Comparison of ENCODE assay signal across 10 mouse cellular contexts in the genomic region with DNA sequence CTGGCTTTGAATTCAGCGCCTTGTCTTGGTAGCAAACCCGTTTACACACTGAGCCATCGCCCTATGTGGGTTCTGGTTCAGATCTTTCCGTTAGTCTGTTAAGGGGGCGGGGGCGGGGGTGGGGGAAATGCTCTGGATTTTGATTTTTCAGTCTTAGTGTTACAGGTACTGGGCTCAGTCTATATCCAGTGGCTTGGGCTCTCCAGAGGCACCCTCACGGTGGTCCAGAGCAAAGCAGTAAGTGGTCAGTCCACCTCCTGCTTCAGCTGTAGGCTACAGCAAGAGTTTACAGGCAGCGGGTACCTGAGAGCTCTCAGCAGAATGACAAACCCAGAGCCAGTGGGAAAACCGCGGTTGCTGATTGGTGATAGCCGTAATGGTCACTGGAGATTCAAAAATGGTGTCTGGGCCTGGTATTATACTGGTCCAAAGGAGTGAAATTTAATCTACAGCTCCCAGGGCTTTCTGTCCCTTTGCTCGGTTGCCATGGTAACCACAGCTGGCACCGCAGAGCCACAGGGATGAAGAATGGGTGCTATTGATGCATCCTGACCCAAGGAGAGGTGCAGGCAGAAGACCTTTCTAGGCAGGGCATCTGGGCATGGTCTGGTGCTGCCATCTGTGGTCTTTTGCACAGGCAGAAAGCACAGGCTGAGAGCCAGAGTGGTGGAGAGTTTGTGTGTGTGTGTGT. TPM values are rescaled to one million over a fixed set of nuclear protein-coding genes. Genes with fewer than 3 reads are reported as not detected.
DNase-seq lines count a peak whose midpoint lies in the region; ATAC-seq lines count a peak whose summit lies in the region.
"Had no signal": no experiment of that assay in that cellular context is flagged by ENCODE, and none has a peak within 500 bp of the region (broad histone marks: within the 10 kb centered on the region; RNA-seq: fewer than 3 reads in every experiment).

No protein-coding gene starts in this region.

- H3K9ac ChIP-seq in neural tube, embryonic 11.5 days (ENCODE audit: low read length): no peak overlapping the region
- H3K9ac ChIP-seq in neural tube, embryonic 12.5 days: no peak overlapping the region
- H3K9ac ChIP-seq in heart, embryonic 12.5 days: no peak overlapping the region
- H3K9ac ChIP-seq: lung, embryonic 14.5 days had no signal

- no peaks in the 10 kb centered on the region for H3K27me3 ChIP-seq in neural tube, embryonic 11.5 days (ENCODE audit: control insufficient read depth, insufficient read depth, low read length)
- H3K27me3 ChIP-seq in forebrain, embryonic 10.5 days (ENCODE audit: poor library complexity, severe bottlenecking): peaks cover 31% of the 10 kb centered on the region
- H3K27me3 ChIP-seq in neural tube, embryonic 12.5 days (replicated peaks): no peaks in the 10 kb centered on the region; the same call in 1 of the 2 replicates
- H3K27me3 ChIP-seq in heart, embryonic 12.5 days (replicated peaks): peaks cover 18% of the 10 kb centered on the region

- H3K4me1 ChIP-seq in neural tube, embryonic 11.5 days (ENCODE audit: control insufficient read depth, insufficient read depth, low read length): peaks cover 20% of the 10 kb centered on the region
- H3K4me1 ChIP-seq in forebrain, embryonic 10.5 days: peaks cover 46% of the 10 kb centered on the region
- H3K4me1 ChIP-seq in neural tube, embryonic 12.5 days: peaks cover 37% of the 10 kb centered on the region
- peaks cover 27% of the 10 kb centered on the region for H3K4me1 ChIP-seq in heart, embryonic 12.5 days (replicated peaks)

- no peaks in the 10 kb centered on the region for H3K9me3 ChIP-seq in neural tube, embryonic 11.5 days (ENCODE audit: control insufficient read depth, low read length)
- H3K9me3 ChIP-seq in forebrain, embryonic 10.5 days: no peaks in the 10 kb centered on the region
- no peaks in the 10 kb centered on the region for H3K9me3 ChIP-seq in neural tube, embryonic 12.5 days
- no peaks in the 10 kb centered on the region for H3K9me3 ChIP-seq in heart, embryonic 12.5 days (replicated peaks)

- H3K27ac ChIP-seq in neural tube, embryonic 11.5 days (ENCODE audit: low read depth, low read length): peak overlapping the region; percentile 31; the same call in 1 of the 2 replicates
- H3K27ac ChIP-seq in forebrain, embryonic 10.5 days: peak overlapping the region; percentile 59
- peak overlapping the region; percentile 26; the same call in 1 of the 2 replicates for H3K27ac ChIP-seq in neural tube, embryonic 12.5 days
- no peak overlapping the region for H3K27ac ChIP-seq in heart, embryonic 12.5 days (ENCODE audit: poor library complexity, severe bottlenecking)

- ATAC-seq in neural tube, embryonic 11.5 days (ENCODE audit: insufficient read depth, low FRiP score, low TSS enrichment): peak; percentile 61; the same call in 1 of the 2 replicates
- peak; percentile 75 for ATAC-seq in neural tube, embryonic 12.5 days (ENCODE audit: low FRiP score, low read depth)
- ATAC-seq in CD4-positive, CD25-positive, alpha-beta regulatory T cell, adult 4 months: no peak
- ATAC-seq in heart, embryonic 12.5 days (ENCODE audit: insufficient number of reproducible peaks, low FRiP score): no peak

- 65% methylated on average over 13 of the region's 13 CpGs for WGBS in neural tube, embryonic 11.5 days
- 64% methylated on average over 13 of the region's 13 CpGs for WGBS in forebrain, embryonic 10.5 days
- 59% methylated on average over 13 of the region's 13 CpGs for WGBS in neural tube, embryonic 12.5 days
- 67% methylated on average over 13 of the region's 13 CpGs for WGBS in heart, embryonic 12.5 days

- no peaks in the 10 kb centered on the region for H3K36me3 ChIP-seq in neural tube, embryonic 11.5 days (ENCODE audit: control insufficient read depth, insufficient read depth, low read length)
- no peaks in the 10 kb centered on the region for H3K36me3 ChIP-seq in forebrain, embryonic 10.5 days (replicated peaks)
- H3K36me3 ChIP-seq in neural tube, embryonic 12.5 days: peaks cover 3% of the 10 kb centered on the region; the same call in 1 of the 2 replicates
- H3K36me3 ChIP-seq in heart, embryonic 12.5 days: no peaks in the 10 kb centered on the region

- H3K4me2 ChIP-seq in neural tube, embryonic 11.5 days (ENCODE audit: low read depth): no peak overlapping the region
- H3K4me2 ChIP-seq in neural tube, embryonic 12.5 days (replicated peaks): peak overlapping the region; percentile 33
- no peak overlapping the region for H3K4me2 ChIP-seq in heart, embryonic 12.5 days
- H3K4me2 ChIP-seq: lung, embryonic 14.5 days had no signal

- H3K4me3 ChIP-seq in neural tube, embryonic 11.5 days (ENCODE audit: low read depth, low read length): no peak overlapping the region
- H3K4me3 ChIP-seq in forebrain, embryonic 10.5 days: peak overlapping the region; percentile 13; the same call in 1 of the 2 replicates
- H3K4me3 ChIP-seq in neural tube, embryonic 12.5 days: no peak overlapping the region
- H3K4me3 ChIP-seq in heart, embryonic 12.5 days: no peak overlapping the region

- peak; percentile 67 for DNase-seq in neural tube, embryonic 11.5 days (ENCODE audit: low spot score)
- no peak for DNase-seq in neural tube, embryonic 10.5 days (ENCODE audit: extremely low spot score, low spot score)
- peak; percentile 42 for DNase-seq in forebrain, embryonic 10.5 days (ENCODE audit: extremely low spot score, low spot score)
- peak; percentile 39 for DNase-seq in layer of hippocampus, adult 11-12 months (ENCODE audit: low spot score)
- no peak for DNase-seq in urinary bladder, adult 2 months (ENCODE audit: low spot score)
- DNase-seq: kidney, postnatal 10 days; lung, embryonic 14.5 days had no signal

RNA-seq across cellular contexts. Expression of a gene that starts 17.5 kb away (rescaled TPM):
- 6.9 and 7.5 TPM in 2 replicates for polyA plus RNA-seq in neural tube, embryonic 11.5 days (2014; fragmentation: Nextera tagmentation; extraction: Ambion mirVana)
- polyA plus RNA-seq in forebrain, embryonic 10.5 days (2016; fragmentation: Nextera tagmentation; extraction: Ambion mirVana): 4.7 and 5.2 TPM in 2 replicates
- polyA plus RNA-seq in neural tube, embryonic 12.5 days (2016; fragmentation: Nextera tagmentation; extraction: Ambion mirVana): 10.4 and 11.4 TPM in 2 replicates
- polyA plus RNA-seq in urinary bladder, adult 2 months (2012; rRNA removed): 11.7 and 11.8 TPM in 2 replicates
- not detected for polyA plus RNA-seq in CD4-positive, CD25-positive, alpha-beta regulatory T cell, adult 4 months (2017; shearing (Covaris generic))
- 2.9 and 3.4 TPM in 2 replicates for polyA plus RNA-seq in heart, embryonic 12.5 days (2016; fragmentation: Nextera tagmentation; extraction: Ambion mirVana)

RNA-seq across cellular contexts. Expression of a gene that starts 23.8 kb away (rescaled TPM):
- 6.5 and 7.4 TPM in 2 replicates for polyA plus RNA-seq in neural tube, embryonic 11.5 days (2014; fragmentation: Nextera tagmentation; extraction: Ambion mirVana)
- 0.49 and 0.77 TPM in 2 replicates for polyA plus RNA-seq in forebrain, embryonic 10.5 days (2016; fragmentation: Nextera tagmentation; extraction: Ambion mirVana)
- 3.0 and 4.5 TPM in 2 replicates for polyA plus RNA-seq in neural tube, embryonic 12.5 days (2016; fragmentation: Nextera tagmentation; extraction: Ambion mirVana)
- polyA plus RNA-seq in urinary bladder, adult 2 months (2012; rRNA removed): 42.6 and 65.1 TPM in 2 replicates
- 1 to 10 TPM in 1 of 2 experiments, not detected in 1; 1.2 TPM for polyA plus RNA-seq in CD4-positive, CD25-positive, alpha-beta regulatory T cell, adult 4 months (2017; shearing (Covaris generic))
- polyA plus RNA-seq in heart, embryonic 12.5 days (2016; fragmentation: Nextera tagmentation; extraction: Ambion mirVana): 56.9 and 57.6 TPM in 2 replicates

RNA-seq across cellular contexts. Expression of a gene that starts 51.5 kb away (rescaled TPM):
- polyA plus RNA-seq in neural tube, embryonic 11.5 days (2014; fragmentation: Nextera tagmentation; extraction: Ambion mirVana): 7.2 and 7.6 TPM in 2 replicates
- polyA plus RNA-seq in forebrain, embryonic 10.5 days (2016; fragmentation: Nextera tagmentation; extraction: Ambion mirVana): 10.3 and 11.4 TPM in 2 replicates
- polyA plus RNA-seq in neural tube, embryonic 12.5 days (2016; fragmentation: Nextera tagmentation; extraction: Ambion mirVana): 9.5 and 10.4 TPM in 2 replicates
- 0.50 TPM in 2 replicates for polyA plus RNA-seq in urinary bladder, adult 2 months (2012; rRNA removed)
- polyA plus RNA-seq in CD4-positive, CD25-positive, alpha-beta regulatory T cell, adult 4 months (2017; shearing (Covaris generic)): 10 to 100 TPM; 14.5 to 29.6 TPM
- 8.1 and 9.3 TPM in 2 replicates for polyA plus RNA-seq in heart, embryonic 12.5 days (2016; fragmentation: Nextera tagmentation; extraction: Ambion mirVana)

Comparison
In these comparisons a context has a peak if more than half of its experiments do, and no peak if none do; other contexts are left out.
1. DNase-seq: peak in neural tube, embryonic 11.5 days (single experiment), forebrain, embryonic 10.5 days (single experiment) and layer of hippocampus, adult 11-12 months (single experiment); none in neural tube, embryonic 10.5 days (single experiment) and urinary bladder, adult 2 months (single experiment).
2. ATAC-seq: peak in neural tube, embryonic 11.5 days (single experiment) and neural tube, embryonic 12.5 days (single experiment); none in CD4-positive, CD25-positive, alpha-beta regulatory T cell, adult 4 months (single experiment) and heart, embryonic 12.5 days (single experiment).